Mouse (Mus musculus): ENCODE results near the gene Syt17. TPM values are rescaled to one million over a fixed set of nuclear protein-coding genes. Genes with fewer than 3 reads are reported as not detected.

The Syt17 gene
- polyA plus RNA-seq, 1 experiment from 2014 or later: 13.6 TPM

DNA sequence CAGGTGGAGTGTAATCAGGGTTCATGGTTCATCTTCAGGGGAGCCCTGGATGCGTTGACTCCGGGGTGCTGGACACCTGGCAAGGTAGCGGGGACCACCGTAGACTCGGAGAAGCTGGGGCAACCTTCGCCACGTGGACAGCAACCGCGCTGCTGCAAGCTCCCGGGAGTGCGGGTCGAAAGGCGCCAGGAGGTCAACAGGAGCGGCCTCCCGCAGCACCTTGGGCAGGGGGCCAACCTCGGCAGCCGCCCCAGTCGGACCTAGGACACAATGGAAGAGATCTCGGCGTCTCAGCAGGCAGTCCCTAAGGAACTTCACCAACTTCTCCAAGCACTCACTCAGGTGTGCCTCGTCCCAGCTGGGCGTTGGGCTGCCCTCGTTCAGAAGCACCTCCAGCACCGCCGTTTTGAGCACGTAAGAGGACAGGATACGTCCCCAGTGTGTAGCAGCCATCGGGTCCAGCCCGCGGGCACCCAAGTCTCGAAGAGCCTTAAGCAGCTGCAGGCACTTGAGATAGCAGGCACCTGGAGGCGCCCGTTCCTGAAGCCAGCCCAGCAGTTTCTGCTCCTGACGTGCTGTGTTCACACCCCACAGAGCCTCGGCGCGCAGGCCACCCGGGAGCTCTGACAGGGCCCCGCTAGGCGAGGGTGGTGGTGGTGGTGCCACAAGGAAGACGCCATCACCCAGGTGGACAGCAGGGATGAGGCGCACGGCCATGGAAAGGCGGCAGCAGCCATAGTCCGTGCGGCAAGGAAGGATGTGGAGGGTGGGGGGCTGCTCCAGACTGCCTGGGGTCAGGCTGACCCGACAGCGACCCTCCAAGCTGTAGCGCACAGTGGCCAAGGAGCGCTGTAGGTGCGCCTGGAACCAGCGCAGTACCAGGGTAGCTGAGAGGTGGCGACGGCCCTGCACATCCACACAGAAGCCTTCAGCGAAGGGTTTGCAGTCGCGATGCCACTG lies 42.0 kb upstream of the Syt17 start:
- Histone ChIP-seq H3K4me2 (ENCODE audit: low read length) (peak overlapping the region; percentile 76), H3K9me3 (replicated peaks; ENCODE audit: low read length) (no peaks in the 10 kb centered on the region), H3K27me3 (ENCODE audit: insufficient read depth, low read length) (no peaks in the 10 kb centered on the region), H3K36me3 (ENCODE audit: insufficient read depth, low read length) (no peaks in the 10 kb centered on the region), H3K4me3 (replicated peaks; ENCODE audit: low read depth, low read length) (peak overlapping the region; percentile 70), H3K9ac (ENCODE audit: low read depth, low read length) (peak overlapping the region; percentile 90; the same call in 1 of the 2 replicates), H3K4me1 (replicated peaks; ENCODE audit: insufficient read depth, low read length) (peaks cover 9% of the 10 kb centered on the region; the same call in 1 of the 2 replicates), H3K27ac (no peak overlapping the region)
- DNase-seq (ENCODE audit: low spot score) (no peak), ATAC-seq (replicated peaks; ENCODE audit: low FRiP score, low read depth) (peak; percentile 19; the same call in 1 of the 2 replicates)
- 47% methylated on average over 57 of the region's 57 CpGs for WGBS
- no peak for TF ChIP-seq CTCF (IDR thresholded peaks at IDR 0.05; ENCODE audit: low read depth)

DNA sequence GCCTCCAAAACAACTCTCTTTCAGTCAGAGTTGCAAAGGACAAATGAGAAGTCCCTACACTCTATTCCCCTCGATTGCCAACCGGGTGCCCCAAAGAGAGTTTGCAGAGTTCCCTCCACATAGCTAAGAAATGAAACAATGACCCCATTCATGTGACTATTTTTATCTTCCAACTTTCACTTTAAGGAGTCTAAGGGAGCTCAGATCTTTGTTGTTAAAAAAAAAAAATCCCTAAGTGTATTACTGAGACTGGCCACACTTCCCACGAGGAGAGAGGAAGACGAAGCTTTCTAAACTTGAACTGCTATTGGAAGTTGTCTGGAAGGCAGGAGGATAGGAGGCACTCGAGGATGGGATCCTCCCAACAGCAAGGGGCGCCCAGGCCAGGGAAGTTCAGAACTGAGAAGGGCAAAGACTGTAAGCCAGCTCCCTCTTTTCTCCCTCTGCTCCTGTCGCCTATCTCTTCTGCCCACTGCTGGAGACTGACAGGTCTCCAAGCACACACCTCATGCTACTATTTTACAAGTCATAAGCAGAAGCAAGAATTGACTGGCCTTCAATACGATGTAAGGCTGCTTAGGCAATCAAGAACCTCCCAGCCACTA lies 40.1 kb upstream of the Syt17 start:
- 40% methylated on average over 8 of the region's 8 CpGs for WGBS
- H3K27me3 ChIP-seq (ENCODE audit: insufficient read depth, low read length): no peaks in the 10 kb centered on the region
- peak overlapping the region; percentile 9 for H3K4me2 ChIP-seq (ENCODE audit: low read length)
- no peak overlapping the region for H3K9ac ChIP-seq (ENCODE audit: low read depth, low read length)
- no peaks in the 10 kb centered on the region for H3K36me3 ChIP-seq (ENCODE audit: insufficient read depth, low read length)
- no peak for ATAC-seq (replicated peaks; ENCODE audit: low FRiP score, low read depth)
- H3K9me3 ChIP-seq (replicated peaks; ENCODE audit: low read length): no peaks in the 10 kb centered on the region
- peaks cover 9% of the 10 kb centered on the region; the same call in 1 of the 2 replicates for H3K4me1 ChIP-seq (replicated peaks; ENCODE audit: insufficient read depth, low read length)
- DNase-seq (ENCODE audit: low spot score): peak; percentile 38
- no peak overlapping the region for H3K27ac ChIP-seq
- no peak overlapping the region for H3K4me3 ChIP-seq (replicated peaks; ENCODE audit: low read depth, low read length)
- no peak for TF ChIP-seq CTCF (IDR thresholded peaks at IDR 0.05; ENCODE audit: low read depth)

GRCm38 (mm10) chr7:118486917-118487316 lies 38.9 kb upstream of the Syt17 start:
- H3K4me3 ChIP-seq (replicated peaks; ENCODE audit: low read depth, low read length): no peak overlapping the region
- ATAC-seq (replicated peaks; ENCODE audit: low FRiP score, low read depth): no peak
- no peak overlapping the region for H3K27ac ChIP-seq
- no peak for DNase-seq (ENCODE audit: low spot score)
- no peak overlapping the region for H3K9ac ChIP-seq (ENCODE audit: low read depth, low read length)
- no peaks in the 10 kb centered on the region for H3K27me3 ChIP-seq (ENCODE audit: insufficient read depth, low read length)
- WGBS: 70% methylated on average over 5 of the region's 5 CpGs
- no peaks in the 10 kb centered on the region for H3K36me3 ChIP-seq (ENCODE audit: insufficient read depth, low read length)
- peaks cover 9% of the 10 kb centered on the region; the same call in 1 of the 2 replicates for H3K4me1 ChIP-seq (replicated peaks; ENCODE audit: insufficient read depth, low read length)
- no peak for TF ChIP-seq CTCF (IDR thresholded peaks at IDR 0.05; ENCODE audit: low read depth)
- no peaks in the 10 kb centered on the region for H3K9me3 ChIP-seq (replicated peaks; ENCODE audit: low read length)
- H3K4me2 ChIP-seq (ENCODE audit: low read length): no peak overlapping the region

GRCm38 (mm10) chr7:118483996-118484395 lies 36.0 kb upstream of the Syt17 start:
- no peak overlapping the region for H3K4me2 ChIP-seq (ENCODE audit: low read length)
- no peaks in the 10 kb centered on the region for H3K36me3 ChIP-seq (ENCODE audit: insufficient read depth, low read length)
- DNase-seq (ENCODE audit: low spot score): no peak
- no peak for ATAC-seq (replicated peaks; ENCODE audit: low FRiP score, low read depth)
- peaks cover 9% of the 10 kb centered on the region; the same call in 1 of the 2 replicates for H3K4me1 ChIP-seq (replicated peaks; ENCODE audit: insufficient read depth, low read length)
- no peaks in the 10 kb centered on the region for H3K27me3 ChIP-seq (ENCODE audit: insufficient read depth, low read length)
- no peak overlapping the region for H3K27ac ChIP-seq
- no peak for TF ChIP-seq CTCF (IDR thresholded peaks at IDR 0.05; ENCODE audit: low read depth)
- no peak overlapping the region for H3K4me3 ChIP-seq (replicated peaks; ENCODE audit: low read depth, low read length)
- no peak overlapping the region for H3K9ac ChIP-seq (ENCODE audit: low read depth, low read length)
- no peaks in the 10 kb centered on the region for H3K9me3 ChIP-seq (replicated peaks; ENCODE audit: low read length)
- WGBS: 71% methylated on average over 1 of the region's 1 CpGs

DNA sequence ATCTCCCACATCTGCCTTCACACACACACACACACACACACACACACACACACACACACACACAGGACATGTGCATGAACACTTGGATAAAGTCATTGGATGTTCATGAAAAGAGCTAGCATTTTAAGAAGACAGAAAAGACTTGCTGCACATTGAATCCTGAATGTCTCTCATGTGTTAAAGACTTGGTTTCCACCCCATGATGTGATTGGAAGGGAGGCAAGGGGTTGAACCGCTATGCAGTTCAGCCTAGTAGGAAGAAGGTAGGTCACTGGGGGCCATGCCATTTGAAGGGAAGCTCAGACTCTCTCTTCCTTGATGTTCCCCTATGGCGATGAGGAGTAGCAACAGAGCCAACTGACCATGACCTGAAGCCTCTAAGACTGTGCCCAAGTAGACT lies 34.0 kb upstream of the Syt17 start:
- ATAC-seq (replicated peaks; ENCODE audit: low FRiP score, low read depth) (no peak), DNase-seq (ENCODE audit: low spot score) (no peak)
- Histone ChIP-seq H3K9ac (ENCODE audit: low read depth, low read length) (no peak overlapping the region), H3K9me3 (replicated peaks; ENCODE audit: low read length) (no peaks in the 10 kb centered on the region), H3K4me2 (ENCODE audit: low read length) (no peak overlapping the region), H3K27me3 (ENCODE audit: insufficient read depth, low read length) (no peaks in the 10 kb centered on the region), H3K4me3 (replicated peaks; ENCODE audit: low read depth, low read length) (no peak overlapping the region), H3K4me1 (replicated peaks; ENCODE audit: insufficient read depth, low read length) (peaks cover 9% of the 10 kb centered on the region; the same call in 1 of the 2 replicates), H3K27ac (no peak overlapping the region), H3K36me3 (ENCODE audit: insufficient read depth, low read length) (no peaks in the 10 kb centered on the region)
- no peak for TF ChIP-seq CTCF (IDR thresholded peaks at IDR 0.05; ENCODE audit: low read depth)
- 85% methylated on average over 2 of the region's 2 CpGs for WGBS

DNA sequence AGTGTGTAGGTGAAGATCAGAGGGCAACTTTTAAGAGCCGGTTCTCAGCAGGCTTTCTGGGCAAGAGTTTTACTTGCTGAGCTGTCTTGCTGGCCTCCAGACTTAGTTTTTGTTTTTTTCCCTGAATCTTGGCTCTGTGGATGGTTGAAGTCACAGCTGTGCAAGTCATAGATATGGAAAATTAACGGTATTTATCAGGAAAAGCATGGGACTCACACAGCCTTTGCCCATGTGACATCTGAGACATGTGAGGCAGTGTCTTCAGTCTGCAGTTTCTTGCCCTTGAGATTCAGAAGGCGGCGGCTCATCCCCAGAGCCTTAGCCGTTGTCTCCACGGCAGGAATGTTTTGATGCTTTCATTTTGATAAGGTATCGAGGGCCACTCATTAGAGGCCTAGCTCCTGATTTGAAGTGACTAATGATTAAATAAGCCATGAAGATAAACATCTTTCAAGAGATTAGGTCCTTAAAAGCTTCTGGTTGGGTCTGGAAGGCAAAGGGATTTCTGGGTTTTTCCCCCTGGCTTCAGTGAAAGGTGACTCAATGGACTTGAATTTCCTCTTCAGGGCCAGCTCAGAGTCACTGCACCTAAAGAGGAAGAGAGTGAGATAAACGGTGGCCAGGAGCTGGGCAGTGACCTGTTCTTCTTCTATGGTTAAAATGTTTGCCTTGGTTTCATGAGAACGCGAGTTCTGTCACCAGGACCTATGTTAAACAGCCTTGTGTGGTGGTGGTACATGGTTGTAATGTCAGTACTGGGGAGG lies 33.2 kb upstream of the Syt17 start:
- Histone ChIP-seq H3K4me2 (ENCODE audit: low read length) (no peak overlapping the region), H3K4me1 (replicated peaks; ENCODE audit: insufficient read depth, low read length) (peaks cover 9% of the 10 kb centered on the region; the same call in 1 of the 2 replicates), H3K27ac (no peak overlapping the region), H3K36me3 (ENCODE audit: insufficient read depth, low read length) (no peaks in the 10 kb centered on the region), H3K27me3 (ENCODE audit: insufficient read depth, low read length) (no peaks in the 10 kb centered on the region), H3K9ac (ENCODE audit: low read depth, low read length) (no peak overlapping the region), H3K9me3 (replicated peaks; ENCODE audit: low read length) (no peaks in the 10 kb centered on the region), H3K4me3 (replicated peaks; ENCODE audit: low read depth, low read length) (no peak overlapping the region)
- WGBS: 69% methylated on average over 10 of the region's 10 CpGs
- ATAC-seq (replicated peaks; ENCODE audit: low FRiP score, low read depth) (no peak), DNase-seq (ENCODE audit: low spot score) (no peak)
- no peak for TF ChIP-seq CTCF (IDR thresholded peaks at IDR 0.05; ENCODE audit: low read depth)
